ENCODE assay signal across 8 mouse cellular contexts in the genomic region with DNA sequence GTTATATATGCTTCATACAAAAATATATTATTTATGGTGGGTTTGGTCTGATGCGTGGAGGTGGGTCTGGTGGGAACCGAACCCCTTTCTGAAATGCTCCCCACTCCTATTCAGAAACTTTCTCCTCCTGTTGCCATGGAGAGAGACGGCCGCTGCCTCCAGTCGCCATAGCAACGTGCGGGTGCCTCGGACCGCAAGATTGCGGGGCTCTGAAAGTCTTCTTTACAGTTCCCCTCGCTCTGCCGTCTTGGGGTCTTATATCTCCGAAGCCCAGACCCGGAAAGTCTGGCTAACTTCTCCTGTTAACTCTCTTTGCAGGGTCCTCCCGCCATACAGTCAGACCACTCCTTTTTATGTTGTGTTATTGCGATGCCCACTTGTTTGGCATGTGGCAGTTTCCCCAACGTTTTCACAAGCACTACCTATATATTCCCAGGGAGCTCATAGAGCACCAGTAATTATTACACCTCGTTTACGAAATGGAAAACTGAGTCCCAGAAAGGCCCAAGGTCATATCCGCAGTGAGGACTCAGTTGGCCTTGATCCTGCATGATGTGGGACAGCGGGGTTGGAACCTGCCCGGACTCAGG. TPM values are rescaled to one million over a fixed set of nuclear protein-coding genes. Genes with fewer than 3 reads are reported as not detected.
A peak's percentile ranks its signal among the peaks of the same experiment; 100 is the strongest.
DNase-seq lines count a peak whose midpoint lies in the region; ATAC-seq and TF ChIP-seq lines count a peak whose summit lies in the region.

No protein-coding gene starts in this region.

- no peak overlapping the region for H3K4me2 ChIP-seq in heart, postnatal 0 days (ENCODE audit: low read depth, low read length)
- H3K4me2 ChIP-seq in midbrain, postnatal 0 days (ENCODE audit: low read depth, low read length, poor library complexity, severe bottlenecking) = peak overlapping the region; percentile 93
- no peak overlapping the region for H3K4me2 ChIP-seq in liver, postnatal 0 days (ENCODE audit: low read depth, low read length)

- no peaks in the 10 kb centered on the region for H3K9me3 ChIP-seq in heart, postnatal 0 days (replicated peaks; ENCODE audit: control insufficient read depth, low read length)
- no peaks in the 10 kb centered on the region for H3K9me3 ChIP-seq in embryonic facial prominence, embryonic 10.5 days
- no peaks in the 10 kb centered on the region for H3K9me3 ChIP-seq in hindbrain, embryonic 10.5 days
- no peaks in the 10 kb centered on the region for H3K9me3 ChIP-seq in midbrain, postnatal 0 days (ENCODE audit: low read length)
- no peaks in the 10 kb centered on the region for H3K9me3 ChIP-seq in liver, postnatal 0 days (ENCODE audit: low read length)

- no peak overlapping the region for H3K27ac ChIP-seq in heart, postnatal 0 days (ENCODE audit: low read depth)
- no peak overlapping the region for H3K27ac ChIP-seq in embryonic facial prominence, embryonic 10.5 days (replicated peaks)
- no peak overlapping the region for H3K27ac ChIP-seq in hindbrain, embryonic 10.5 days
- H3K27ac ChIP-seq in midbrain, postnatal 0 days (ENCODE audit: low read depth, low read length) = no peak overlapping the region
- no peak overlapping the region for H3K27ac ChIP-seq in liver, postnatal 0 days (ENCODE audit: low read depth)

- 12% methylated on average over 22 of the region's 22 CpGs for WGBS in heart, postnatal 0 days
- WGBS in embryonic facial prominence, embryonic 10.5 days = 7% methylated on average over 22 of the region's 22 CpGs
- WGBS in hindbrain, embryonic 10.5 days = 5% methylated on average over 22 of the region's 22 CpGs
- WGBS in midbrain, postnatal 0 days = 3% methylated on average over 22 of the region's 22 CpGs
- WGBS in liver, postnatal 0 days (ENCODE audit: insufficient replicate concordance) = 12% methylated on average over 22 of the region's 22 CpGs

- peaks cover 74% of the 10 kb centered on the region for H3K27me3 ChIP-seq in heart, postnatal 0 days (ENCODE audit: control insufficient read depth, insufficient read depth, low read length)
- peaks cover 83% of the 10 kb centered on the region for H3K27me3 ChIP-seq in embryonic facial prominence, embryonic 10.5 days (replicated peaks; ENCODE audit: low read depth, poor library complexity, severe bottlenecking)
- H3K27me3 ChIP-seq in hindbrain, embryonic 10.5 days (ENCODE audit: insufficient read depth, poor library complexity, severe bottlenecking) = peaks cover 82% of the 10 kb centered on the region
- peaks cover 19% of the 10 kb centered on the region for H3K27me3 ChIP-seq in midbrain, postnatal 0 days (ENCODE audit: insufficient read depth, low read length)
- peaks cover 64% of the 10 kb centered on the region for H3K27me3 ChIP-seq in liver, postnatal 0 days (ENCODE audit: insufficient read depth, low read length)

- no peak for DNase-seq in heart, postnatal 0 days (ENCODE audit: low spot score)
- DNase-seq in heart, adult 9 months (ENCODE audit: low spot score in 2 of 2) = no peak
- DNase-seq in embryonic facial prominence, embryonic 10.5 days (ENCODE audit: low spot score) = peak; percentile 25
- DNase-seq in hindbrain, embryonic 10.5 days (ENCODE audit: low spot score) = peak; percentile 40
- peak; percentile 54 for DNase-seq in midbrain, postnatal 0 days (ENCODE audit: low spot score)
- no peak for DNase-seq in gastrocnemius, adult 8-10 months (ENCODE audit: low spot score in 2 of 2)
- no peak for DNase-seq in liver, postnatal 0 days
- no peak for DNase-seq in urinary bladder, postnatal 4 days (ENCODE audit: low spot score in 2 of 2)

- ATAC-seq in heart, postnatal 0 days (ENCODE audit: insufficient read depth, low read depth) = no peak
- ATAC-seq in midbrain, postnatal 0 days (ENCODE audit: low FRiP score) = no peak; the same call in 1 of the 2 replicates
- ATAC-seq in liver, postnatal 0 days = no peak

- no peak overlapping the region for H3K9ac ChIP-seq in heart, postnatal 0 days (replicated peaks; ENCODE audit: low read depth, low read length)
- H3K9ac ChIP-seq in midbrain, postnatal 0 days (replicated peaks; ENCODE audit: low read length, poor library complexity, severe bottlenecking) = peak overlapping the region; percentile 59; the same call in 1 of the 2 replicates
- no peak overlapping the region for H3K9ac ChIP-seq in liver, postnatal 0 days (replicated peaks)

- peak overlapping the region; percentile 49; the same call in 1 of the 2 replicates for H3K4me3 ChIP-seq in heart, postnatal 0 days (ENCODE audit: low read depth, low read length)
- peak overlapping the region; percentile 69 for H3K4me3 ChIP-seq in embryonic facial prominence, embryonic 10.5 days
- peak overlapping the region; percentile 70 for H3K4me3 ChIP-seq in hindbrain, embryonic 10.5 days
- peak overlapping the region; percentile 49 for H3K4me3 ChIP-seq in midbrain, postnatal 0 days (ENCODE audit: low read depth, low read length)
- no peak overlapping the region for H3K4me3 ChIP-seq in liver, postnatal 0 days (ENCODE audit: low read depth, low read length)

- no peaks in the 10 kb centered on the region for H3K36me3 ChIP-seq in heart, postnatal 0 days (replicated peaks; ENCODE audit: control insufficient read depth, insufficient read depth, low read length)
- no peaks in the 10 kb centered on the region for H3K36me3 ChIP-seq in embryonic facial prominence, embryonic 10.5 days (replicated peaks)
- no peaks in the 10 kb centered on the region for H3K36me3 ChIP-seq in hindbrain, embryonic 10.5 days
- no peaks in the 10 kb centered on the region for H3K36me3 ChIP-seq in midbrain, postnatal 0 days (ENCODE audit: insufficient read depth, low read length)
- H3K36me3 ChIP-seq in liver, postnatal 0 days (replicated peaks; ENCODE audit: insufficient read depth, low read length) = no peaks in the 10 kb centered on the region

- no peak for TF ChIP-seq EP300 in heart, postnatal 0 days (IDR thresholded peaks at IDR 0.05; ENCODE audit: low read depth)
- no peak for TF ChIP-seq EP300 in liver, postnatal 0 days (IDR thresholded peaks at IDR 0.05; ENCODE audit: low read depth)

- no peak for TF ChIP-seq CTCF in heart, postnatal 0 days (IDR thresholded peaks at IDR 0.05; ENCODE audit: low read depth)
- TF ChIP-seq CTCF in midbrain, postnatal 0 days (IDR thresholded peaks at IDR 0.05) = no peak
- no peak for TF ChIP-seq CTCF in liver, postnatal 0 days (IDR thresholded peaks at IDR 0.05; ENCODE audit: low read depth)

- peaks cover 7% of the 10 kb centered on the region; the same call in 1 of the 2 replicates for H3K4me1 ChIP-seq in heart, postnatal 0 days (ENCODE audit: control insufficient read depth, insufficient read depth)
- H3K4me1 ChIP-seq in embryonic facial prominence, embryonic 10.5 days = peaks cover 55% of the 10 kb centered on the region
- peaks cover 39% of the 10 kb centered on the region for H3K4me1 ChIP-seq in hindbrain, embryonic 10.5 days (replicated peaks)
- peaks cover 16% of the 10 kb centered on the region; the same call in 1 of the 2 replicates for H3K4me1 ChIP-seq in midbrain, postnatal 0 days (ENCODE audit: insufficient read depth, low read length)
- H3K4me1 ChIP-seq in liver, postnatal 0 days (ENCODE audit: insufficient read depth) = 0 out of 2 replicates have a peak, but pooled peaks cover 6% of the 10 kb centered on the region

RNA-seq across cellular contexts. Expression of a gene that starts 0.4 kb away (rescaled TPM):
- not detected in 2 replicates for total RNA-seq in heart, postnatal 0 days (2014; rRNA removed; ENCODE audit: low replicate concordance)
- polyA plus RNA-seq in heart, postnatal 0 days (2015; fragmentation: Nextera tagmentation; extraction: Ambion mirVana) = not detected in 2 replicates
- polyA plus RNA-seq in embryonic facial prominence, embryonic 10.5 days (2016; fragmentation: Nextera tagmentation; extraction: Ambion mirVana) = 2.3 and 4.8 TPM in 2 replicates
- 1.5 and 2.0 TPM in 2 replicates for polyA plus RNA-seq in hindbrain, embryonic 10.5 days (2016; fragmentation: Nextera tagmentation; extraction: Ambion mirVana)
- 29.5 and 30.7 TPM in 2 replicates for total RNA-seq in midbrain, postnatal 0 days (2014; rRNA removed)
- 9.0 and 10.0 TPM in 2 replicates for polyA plus RNA-seq in midbrain, postnatal 0 days (2015; fragmentation: Nextera tagmentation; extraction: Ambion mirVana)
- not detected for total RNA-seq in gastrocnemius, adult 8-10 months (2022)
- polyA plus RNA-seq in liver, postnatal 0 days (2015; fragmentation: Nextera tagmentation; extraction: Ambion mirVana) = not detected in 2 replicates

Comparison
In these comparisons a context has a peak if more than half of its experiments do, and no peak if none do; other contexts are left out.
1. DNase-seq: peak in embryonic facial prominence, embryonic 10.5 days (single experiment), hindbrain, embryonic 10.5 days (single experiment) and midbrain, postnatal 0 days (single experiment); none in heart, postnatal 0 days (single experiment), heart, adult 9 months (0 of 2), gastrocnemius, adult 8-10 months (0 of 2), liver, postnatal 0 days (single experiment) and urinary bladder, postnatal 4 days (0 of 2).